Mouse (Mus musculus): Measurements from ENCODE around the gene St6galnac3.

DNA sequence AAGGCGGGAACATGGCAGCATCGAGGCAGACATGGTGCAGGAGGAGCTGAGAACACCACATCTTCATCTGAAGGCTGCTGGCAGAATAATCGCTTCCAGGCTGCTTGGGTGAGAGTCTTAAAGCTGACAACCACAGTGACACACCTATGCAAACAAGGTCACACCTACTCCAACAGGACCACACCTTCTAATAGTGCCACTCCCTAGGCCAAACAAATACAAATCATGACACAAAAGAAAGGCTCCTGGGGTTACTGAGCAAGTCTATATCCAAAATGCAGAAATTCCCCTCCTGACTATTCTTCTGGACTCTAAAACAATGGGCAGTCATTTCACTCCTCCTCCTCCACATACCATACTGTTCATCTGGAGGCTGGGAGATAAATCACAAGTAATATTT lies 365.0 kb downstream of the St6galnac3 start:
- TF ChIP-seq ZNF384 (IDR thresholded peaks at IDR 0.05; ENCODE audit: low read depth, low read length) (no peak), CTCF (conservative IDR thresholded peaks at IDR 0.05 in 1 of 2, IDR thresholded peaks at IDR 0.05 in 1 of 2; ENCODE audit: low read depth in 2 of 2, low read length in 2 of 2) (no peak), POLR2A (IDR thresholded peaks at IDR 0.05; ENCODE audit: low read depth, low read length) (no peak), EP300 (IDR thresholded peaks at IDR 0.05; ENCODE audit: low read length) (no peak)

All from CH12.LX (cell line).